10 mouse cellular contexts compared by ENCODE assay signal in genomic region chr7:110110061-110110656, GRCm38 (mm10). TPM values are rescaled to one million over a fixed set of nuclear protein-coding genes. Genes with fewer than 3 reads are reported as not detected.
A peak's percentile ranks its signal among the peaks of the same experiment; 100 is the strongest.
DNase-seq lines count a peak whose midpoint lies in the region; ATAC-seq and TF ChIP-seq lines count a peak whose summit lies in the region.
"Had no signal": no experiment of that assay in that cellular context is flagged by ENCODE, and none has a peak within 500 bp of the region (broad histone marks: within the 10 kb centered on the region; RNA-seq: fewer than 3 reads in every experiment).

No protein-coding gene starts in this region.

- intact Hi-C loops in gastrocnemius, adult 2 months (cut with DNase I) = no loop called here

- 36% methylated on average over 4 of the region's 4 CpGs for WGBS in stomach, postnatal 0 days
- WGBS in cerebellum, adult 2 months = 31% methylated on average over 4 of the region's 4 CpGs
- 69% methylated on average over 4 of the region's 4 CpGs for WGBS in midbrain, embryonic 14.5 days

- TF ChIP-seq POLR2A in cerebellum, adult 2 months (IDR thresholded peaks at IDR 0.05; ENCODE audit: borderline replicate concordance, insufficient read depth, low read length) = no peak

- H3K4me3 ChIP-seq in gastrocnemius, adult 2 months = no peak overlapping the region
- H3K4me3 ChIP-seq in stomach, postnatal 0 days (ENCODE audit: low read depth, low read length) = no peak overlapping the region
- no peak overlapping the region for H3K4me3 ChIP-seq in cerebellum, adult 2 months (replicated peaks; ENCODE audit: insufficient read depth, low read depth, low read length)
- no peak overlapping the region for H3K4me3 ChIP-seq in midbrain, embryonic 14.5 days (replicated peaks; ENCODE audit: low read depth, low read length)

- peak overlapping the region; percentile 80 for H3K27ac ChIP-seq in gastrocnemius, adult 2 months
- H3K27ac ChIP-seq in stomach, postnatal 0 days (replicated peaks) = peak overlapping the region; percentile 85
- H3K27ac ChIP-seq in cerebellum, adult 2 months (ENCODE audit: insufficient read depth, low read length) = no peak overlapping the region
- H3K27ac ChIP-seq in midbrain, embryonic 14.5 days (replicated peaks; ENCODE audit: low read depth, low read length) = no peak overlapping the region

- TF ChIP-seq CTCF in gastrocnemius, adult 2 months (IDR thresholded peaks at IDR 0.05) = no peak
- TF ChIP-seq CTCF in stomach, postnatal 0 days (IDR thresholded peaks at IDR 0.05; ENCODE audit: low read depth) = no peak
- no peak for TF ChIP-seq CTCF in cerebellum, adult 2 months (IDR thresholded peaks at IDR 0.05; ENCODE audit: borderline replicate concordance, insufficient read depth, low read depth, low read length)

- no peak for ATAC-seq in stomach, postnatal 0 days (ENCODE audit: low FRiP score, low TSS enrichment)
- no peak for ATAC-seq in midbrain, embryonic 14.5 days (ENCODE audit: low FRiP score, low TSS enrichment)

- no peak overlapping the region for H3K9ac ChIP-seq in stomach, postnatal 0 days (ENCODE audit: low read length)
- no peak overlapping the region for H3K9ac ChIP-seq in midbrain, embryonic 14.5 days (replicated peaks; ENCODE audit: low read length)

- H3K4me1 ChIP-seq in stomach, postnatal 0 days (replicated peaks; ENCODE audit: control insufficient read depth, insufficient read depth) = no peaks in the 10 kb centered on the region
- no peaks in the 10 kb centered on the region for H3K4me1 ChIP-seq in cerebellum, adult 2 months (ENCODE audit: control insufficient read depth, insufficient read depth, low read length)
- H3K4me1 ChIP-seq in midbrain, embryonic 14.5 days (ENCODE audit: control insufficient read depth, insufficient read depth, low read length) = no peaks in the 10 kb centered on the region

- no peak overlapping the region for H3K4me2 ChIP-seq in stomach, postnatal 0 days (replicated peaks; ENCODE audit: low read depth)
- no peak overlapping the region for H3K4me2 ChIP-seq in midbrain, embryonic 14.5 days (ENCODE audit: low read length)

- DNase-seq in gastrocnemius, adult 2 months = no peak
- no peak for DNase-seq in gastrocnemius, postnatal 25 days
- peak; percentile 41 for DNase-seq in lung, postnatal 10 days
- no peak for DNase-seq in lung, postnatal 25 days (ENCODE audit: low spot score)
- DNase-seq in layer of hippocampus, postnatal 14 days (ENCODE audit: low spot score in 2 of 2) = peak; percentile 25 to 76
- no peak for DNase-seq in stomach, postnatal 0 days (ENCODE audit: low spot score)
- no peak for DNase-seq in cerebellum, adult 2 months
- no peak for DNase-seq in midbrain, embryonic 14.5 days
- DNase-seq: adrenal gland, adult 2 months; gastrocnemius, postnatal 36 days had no signal

- no peaks in the 10 kb centered on the region for H3K9me3 ChIP-seq in stomach, postnatal 0 days (ENCODE audit: control insufficient read depth, low read length)
- H3K9me3 ChIP-seq in midbrain, embryonic 14.5 days (ENCODE audit: control insufficient read depth, low read length) = no peaks in the 10 kb centered on the region

- no peaks in the 10 kb centered on the region for H3K36me3 ChIP-seq in stomach, postnatal 0 days (ENCODE audit: control insufficient read depth, insufficient read depth, low read length)
- no peaks in the 10 kb centered on the region for H3K36me3 ChIP-seq in midbrain, embryonic 14.5 days (ENCODE audit: control insufficient read depth, insufficient read depth, low read length)

- H3K27me3 ChIP-seq in stomach, postnatal 0 days (ENCODE audit: control insufficient read depth, insufficient read depth, low read length) = no peaks in the 10 kb centered on the region
- H3K27me3 ChIP-seq in cerebellum, adult 2 months (ENCODE audit: control insufficient read depth, insufficient read depth, low read length) = no peaks in the 10 kb centered on the region
- H3K27me3 ChIP-seq in midbrain, embryonic 14.5 days (ENCODE audit: control insufficient read depth, insufficient read depth, low read length) = no peaks in the 10 kb centered on the region

- TF ChIP-seq EP300 in stomach, postnatal 0 days (optimal IDR thresholded peaks at IDR 0.05) = no peak

RNA-seq across cellular contexts. Expression of gene Wee1, which starts 11.7 kb away (rescaled TPM):
- total RNA-seq in gastrocnemius, adult 2 months (2021) = 1 to 10 TPM in 1 of 2 experiments, under 1 TPM in 1; 0.97 to 3.6 TPM
- total RNA-seq in gastrocnemius, postnatal 25 days (2021) = 1 to 10 TPM; 1.6 to 3.1 TPM
- 10 to 100 TPM; 12.9 to 13.0 TPM for total RNA-seq in layer of hippocampus, postnatal 14 days (2021)
- polyA plus RNA-seq in stomach, postnatal 0 days (2015; fragmentation: Nextera tagmentation; extraction: Ambion mirVana) = 14.5 and 16.6 TPM in 2 replicates
- polyA plus RNA-seq in cerebellum, adult 2 months (2012; rRNA removed) = 15.9 and 16.9 TPM in 2 replicates
- polyA plus RNA-seq in midbrain, embryonic 14.5 days (2014; fragmentation: Nextera tagmentation; extraction: Ambion mirVana) = 3.8 and 7.9 TPM in 2 replicates

RNA-seq across cellular contexts. Expression of gene Zfp143, which starts 49.1 kb away (rescaled TPM):
- total RNA-seq in gastrocnemius, adult 2 months (2021) = 1 to 10 TPM; 9.4 to 9.8 TPM
- 1 to 10 TPM; 7.1 to 7.7 TPM for total RNA-seq in gastrocnemius, postnatal 25 days (2021)
- 10 to 100 TPM; 10.1 to 10.9 TPM for total RNA-seq in layer of hippocampus, postnatal 14 days (2021)
- 6.0 and 6.4 TPM in 2 replicates for polyA plus RNA-seq in stomach, postnatal 0 days (2015; fragmentation: Nextera tagmentation; extraction: Ambion mirVana)
- polyA plus RNA-seq in cerebellum, adult 2 months (2012; rRNA removed) = 16.0 and 16.7 TPM in 2 replicates
- polyA plus RNA-seq in midbrain, embryonic 14.5 days (2014; fragmentation: Nextera tagmentation; extraction: Ambion mirVana) = 14.4 and 21.7 TPM in 2 replicates

Comparison
In these comparisons a context has a peak if more than half of its experiments do, and no peak if none do; other contexts are left out.
1. DNase-seq: peak in lung, postnatal 10 days (single experiment) and layer of hippocampus, postnatal 14 days (2 of 2); none in gastrocnemius, adult 2 months (single experiment), gastrocnemius, postnatal 25 days (single experiment), lung, postnatal 25 days (single experiment), stomach, postnatal 0 days (single experiment), cerebellum, adult 2 months (0 of 2) and midbrain, embryonic 14.5 days (single experiment).
2. H3K27ac ChIP-seq: peak in gastrocnemius, adult 2 months (single experiment) and stomach, postnatal 0 days (single experiment); none in cerebellum, adult 2 months (single experiment) and midbrain, embryonic 14.5 days (single experiment).